Mouse (Mus musculus) olfactory bulb, adult 2 months (tissue): Measurements from ENCODE around the gene Rnf169.

Experiments
- CTCF ChIP-seq: fragments of 200-500 bp; IDR thresholded peaks from 2 replicates; pipeline ENCODE4 v1.5.1; 2012; ENCODE audit warnings: low read depth, mild to moderate bottlenecking, low read length, moderate library complexity; ENCODE audit not compliant: insufficient read depth
- POLR2A ChIP-seq: fragments of 200-500 bp; IDR thresholded peaks from 2 replicates; pipeline ENCODE4 v1.6.1; 2012; ENCODE audit warnings: mild to moderate bottlenecking, low read depth, low read length, moderate library complexity; ENCODE audit not compliant: insufficient read depth

- TF ChIP-seq CTCF: no peak
- no peak for TF ChIP-seq POLR2A
These were observed 73.9 kb downstream of the Rnf169 start for GRCm38 (mm10) chr7:99906346-99906745.
